Mouse (Mus musculus) lung, postnatal 10 days (tissue): ENCODE measurements around the gene Gpr149.

Source experiments
- DNase-seq: peaks from one replicate; pipeline ENCODE4 v3.0.0; 2021

The Gpr149 gene

GRCm38 (mm10) chr3:62604973-62605372 is at the start of gene Gpr149:
Gene Gpr149, minus strand, starts transcription at chr3:62605140.
- no peak for DNase-seq

DNA sequence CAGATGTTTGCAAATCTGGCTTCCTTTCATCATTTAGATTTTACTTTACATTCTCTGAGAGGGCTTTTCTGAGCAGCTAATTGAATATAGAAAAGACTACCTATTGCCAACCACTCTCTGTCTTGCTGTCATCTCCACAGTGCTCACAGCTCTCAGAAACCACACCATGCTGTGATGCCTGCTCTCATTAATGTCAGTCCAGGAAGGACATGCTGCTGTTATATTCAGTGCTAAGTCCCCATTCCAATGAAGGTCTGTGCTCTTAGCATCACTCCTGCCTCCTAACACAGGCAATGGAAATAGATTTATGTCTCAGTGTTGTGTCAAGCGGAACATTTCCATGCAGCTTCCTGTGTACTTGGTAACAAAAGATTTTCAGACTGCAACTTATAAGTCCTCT is 45.6 kb upstream of the Gpr149 start:
- DNase-seq: no peak

DNA sequence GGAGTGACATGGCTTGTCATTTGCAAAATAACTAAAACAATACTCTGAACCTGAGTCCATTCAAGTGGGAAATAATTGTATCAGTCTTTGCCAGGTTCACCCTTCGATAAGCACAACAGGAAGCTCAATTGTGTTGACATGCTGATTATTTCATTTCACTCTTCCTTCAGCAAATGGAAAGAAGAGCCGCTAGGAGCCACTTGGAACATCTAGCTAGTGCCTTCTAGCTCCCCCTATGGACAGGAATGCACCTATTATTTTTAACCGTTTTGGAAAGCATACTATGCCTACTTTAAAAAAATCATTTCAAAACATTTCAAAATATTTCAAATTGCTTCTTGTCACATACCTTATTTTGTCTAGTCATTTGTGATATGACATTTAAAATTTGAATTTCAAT is 5.9 kb upstream of the Gpr149 start:
- no peak for DNase-seq

DNA sequence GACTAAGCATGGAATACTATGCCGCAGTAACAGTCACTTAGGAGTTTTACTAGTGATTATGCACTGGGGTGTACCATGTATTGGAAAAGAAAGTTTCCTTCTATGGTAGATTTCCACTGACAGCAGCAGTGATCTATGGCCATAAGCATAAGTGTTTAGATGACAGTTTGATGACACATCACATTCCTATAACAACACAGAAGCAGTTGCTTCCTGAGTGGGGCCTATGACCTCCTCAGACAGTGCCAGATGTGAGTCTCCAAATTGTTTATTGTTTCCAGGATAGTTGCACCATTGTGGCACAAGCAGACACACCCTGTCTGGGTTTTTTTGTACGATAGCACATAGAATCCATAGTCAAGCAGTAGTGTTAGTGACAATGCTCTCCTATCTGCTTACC is 991 bp upstream of the Gpr149 start:
- DNase-seq: no peak

DNA sequence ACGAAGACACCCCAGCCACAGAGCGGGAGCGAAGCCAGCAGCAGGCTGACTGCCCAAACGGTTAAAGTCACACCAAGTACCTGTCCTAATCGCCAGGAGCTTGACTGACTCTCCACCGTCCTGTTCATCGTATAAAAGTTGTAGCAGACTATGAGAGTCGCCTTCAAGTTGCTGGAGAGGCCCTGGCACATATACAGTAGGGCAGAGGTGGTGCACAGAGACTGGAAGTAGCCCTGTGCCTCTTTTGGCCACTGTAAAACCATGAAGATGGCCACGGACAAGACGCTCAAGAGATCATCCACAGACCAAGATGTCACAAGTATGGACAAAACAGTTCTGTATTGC is 921 bp downstream of the Gpr149 start:
- DNase-seq: no peak

- DNase-seq: no peak
Measured at GRCm38 (mm10) chr3:62603231-62604046, 1.5 kb downstream of the Gpr149 start.

DNA sequence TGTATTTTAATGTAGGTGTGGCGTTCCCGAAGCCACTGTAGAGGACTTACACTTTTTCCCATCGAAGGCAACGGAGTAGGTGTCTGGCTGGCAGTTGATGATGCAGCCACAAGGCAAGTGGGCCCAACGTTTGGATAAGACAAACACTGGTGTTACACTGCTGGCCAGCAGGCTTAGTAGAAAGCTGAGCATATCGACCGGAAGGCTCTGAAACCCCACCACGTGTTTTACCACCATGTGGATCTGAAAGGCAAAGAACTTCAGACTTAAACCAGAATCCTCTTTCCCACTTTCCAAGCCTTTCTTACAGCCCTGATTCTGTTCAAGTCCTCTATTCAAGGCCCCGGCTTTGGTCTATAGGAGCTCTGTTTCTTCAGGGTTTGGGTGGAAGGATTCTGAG is 2.5 kb downstream of the Gpr149 start:
- DNase-seq: no peak

- DNase-seq: peak; percentile 4
Measured at GRCm38 (mm10) chr3:62594842-62595241, 10.1 kb downstream of the Gpr149 start.

GRCm38 (mm10) chr3:62585072-62585471 is 19.9 kb downstream of the Gpr149 start:
- DNase-seq: no peak

GRCm38 (mm10) chr3:62527593-62527992 is 77.3 kb downstream of the Gpr149 start:
- no peak for DNase-seq

DNA sequence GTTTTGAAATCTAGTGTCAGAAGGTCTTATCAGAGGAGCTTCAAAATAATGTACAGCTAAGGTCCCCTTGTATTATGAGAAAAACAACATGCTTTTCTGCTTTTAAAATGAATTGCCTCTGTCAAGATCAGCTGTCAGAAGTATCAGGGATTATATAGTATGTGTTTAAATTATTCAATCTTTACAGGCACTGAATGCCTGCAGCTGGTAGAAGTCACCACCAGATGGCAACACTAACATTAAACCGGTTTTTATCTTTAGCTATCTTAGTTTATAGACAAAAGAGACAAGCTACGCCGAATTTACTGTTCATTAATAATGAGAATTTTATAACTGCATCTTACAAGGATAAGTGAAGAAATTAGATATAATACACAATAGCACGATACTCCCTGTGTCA is 77.8 kb downstream of the Gpr149 start:
- no peak for DNase-seq

DNA sequence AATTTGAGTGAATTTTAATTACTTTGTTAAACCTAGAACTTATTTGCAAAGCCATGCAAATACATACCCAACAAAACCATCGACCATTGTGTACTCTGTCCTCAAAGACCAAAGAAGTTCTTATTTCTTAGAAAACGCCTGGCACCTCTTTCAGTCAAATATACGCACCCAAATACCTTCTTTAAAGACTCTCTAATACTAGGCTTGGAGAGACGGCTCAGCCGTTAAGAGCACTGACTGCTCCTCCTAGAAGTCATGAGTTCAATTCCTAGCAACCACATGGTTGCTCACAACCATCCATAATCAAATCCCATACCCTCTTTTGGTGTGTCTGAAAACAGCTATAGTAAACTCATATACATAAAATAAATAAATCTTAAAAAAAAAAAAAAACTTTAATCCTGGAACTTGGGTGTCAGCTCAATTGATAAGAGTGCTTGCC is 97.7 kb downstream of the Gpr149 start:
- DNase-seq: no peak

GRCm38 (mm10) chr3:62506488-62507205 is 98.3 kb downstream of the Gpr149 start, which contains the start of gene Dhx36:
Gene Dhx36, minus strand, starts transcription at chr3:62507004.
- DNase-seq: peak; percentile 98

GRCm38 (mm10) chr3:62505166-62505900 is 99.6 kb downstream of the Gpr149 start:
- DNase-seq: no peak

- DNase-seq: no peak
Measured at GRCm38 (mm10) chr3:62499327-62499726, 105.6 kb downstream of the Gpr149 start.

DNA sequence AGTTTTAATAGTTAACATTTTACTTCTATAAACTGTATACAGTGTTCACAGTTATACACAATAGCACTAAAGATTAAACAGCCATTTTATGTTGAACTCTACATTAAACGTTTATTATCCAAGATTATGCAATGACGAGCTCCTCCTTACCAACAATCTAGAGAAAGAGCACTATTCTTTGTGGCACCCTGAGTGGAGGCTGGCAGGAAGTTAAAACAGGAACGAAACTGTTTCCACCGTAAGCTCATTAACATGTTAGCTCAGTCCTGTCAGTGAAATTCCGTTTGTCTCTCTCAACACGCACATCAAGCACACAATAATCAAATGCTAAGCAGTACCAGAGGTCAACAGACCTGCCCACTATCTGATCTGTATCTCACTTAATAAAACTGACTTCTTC is 112.4 kb downstream of the Gpr149 start:
- no peak for DNase-seq

- no peak for DNase-seq
Measured at GRCm38 (mm10) chr3:62484340-62484739, 120.6 kb downstream of the Gpr149 start.
